Mouse (Mus musculus): ENCODE measurements around the gene Naa35.

DNA sequence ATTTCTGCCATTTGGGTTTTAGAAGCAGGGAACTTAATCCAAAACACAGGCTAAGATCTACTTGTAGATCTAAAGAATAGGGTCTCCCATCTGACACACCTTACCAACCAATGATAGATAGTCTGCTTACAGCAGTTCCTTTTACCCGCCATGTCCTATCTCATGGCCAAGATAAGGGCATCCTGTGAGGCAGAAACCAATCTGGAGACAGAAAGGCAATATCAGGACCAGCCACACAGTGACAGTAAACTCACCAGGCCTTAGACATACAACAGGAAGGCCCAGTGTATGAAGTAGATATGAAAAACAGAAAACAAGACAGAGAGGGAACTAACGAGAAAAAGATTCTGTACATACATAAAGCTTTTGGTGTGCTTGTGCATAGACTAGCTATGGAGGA lies 57.8 kb downstream of the Naa35 start:
- TF ChIP-seq CTCF (IDR thresholded peaks at IDR 0.05; ENCODE audit: extremely low read depth, insufficient read depth, insufficient read length, insufficient replicate concordance): no peak
- no peak for TF ChIP-seq POLR2A (IDR thresholded peaks at IDR 0.05; ENCODE audit: low read depth, low read length)
